Comparison of ENCODE assay signal across 13 mouse cellular contexts in the genomic region with DNA sequence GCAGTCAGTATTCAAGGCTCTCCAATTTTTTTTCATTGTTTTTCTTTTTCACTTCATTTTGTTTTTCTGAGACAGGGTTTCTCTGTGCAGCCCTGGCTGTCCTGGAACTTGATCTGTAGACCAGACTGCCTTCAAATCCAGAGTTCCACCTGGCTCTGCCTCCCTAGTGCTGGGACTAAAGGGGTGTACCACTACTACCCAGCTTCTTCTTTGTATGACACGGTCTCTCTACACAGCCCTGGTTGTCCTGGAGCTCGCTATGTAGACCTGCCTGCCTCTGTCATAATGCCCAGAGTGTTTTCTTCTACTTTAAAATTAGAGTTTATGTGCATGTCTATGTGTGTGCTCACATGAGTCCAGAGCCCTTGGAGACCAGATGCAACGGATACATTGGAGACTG. TPM values are rescaled to one million over a fixed set of nuclear protein-coding genes. Genes with fewer than 3 reads are reported as not detected.
DNase-seq lines count a peak whose midpoint lies in the region; ATAC-seq and TF ChIP-seq lines count a peak whose summit lies in the region.
"Had no signal": no experiment of that assay in that cellular context is flagged by ENCODE, and none has a peak within 500 bp of the region (broad histone marks: within the 10 kb centered on the region; RNA-seq: fewer than 3 reads in every experiment).

No protein-coding gene starts in this region.

- no peak overlapping the region for H3K4me2 ChIP-seq in hindbrain, embryonic 16.5 days (ENCODE audit: low read length)
- H3K4me2 ChIP-seq in liver, postnatal 0 days (ENCODE audit: low read depth, low read length) = no peak overlapping the region
- H3K4me2 ChIP-seq: hindbrain, embryonic 14.5 days; limb, embryonic 12.5 days; midbrain, embryonic 15.5 days; neural tube, embryonic 15.5 days had no signal

- H3K4me3 ChIP-seq in hindbrain, embryonic 10.5 days = no peak overlapping the region
- no peak overlapping the region for H3K4me3 ChIP-seq in hindbrain, embryonic 16.5 days (ENCODE audit: low read length)
- peak overlapping the region; percentile 43 for H3K4me3 ChIP-seq in megakaryocyte, embryonic 14.5 days (replicated peaks)
- no peak overlapping the region for H3K4me3 ChIP-seq in liver, postnatal 0 days (ENCODE audit: low read depth, low read length)
- H3K4me3 ChIP-seq: limb, embryonic 12.5 days; midbrain, embryonic 15.5 days; neural tube, embryonic 15.5 days had no signal

- no peak for TF ChIP-seq CTCF in liver, postnatal 0 days (IDR thresholded peaks at IDR 0.05; ENCODE audit: low read depth)

- peaks cover 42% of the 10 kb centered on the region for H3K4me1 ChIP-seq in hindbrain, embryonic 10.5 days (replicated peaks)
- peaks cover 7% of the 10 kb centered on the region; the same call in 1 of the 2 replicates for H3K4me1 ChIP-seq in hindbrain, embryonic 16.5 days (ENCODE audit: control insufficient read depth, insufficient read depth, low read depth, low read length)
- H3K4me1 ChIP-seq in megakaryocyte, embryonic 14.5 days = peaks cover 50% of the 10 kb centered on the region
- H3K4me1 ChIP-seq in liver, postnatal 0 days (ENCODE audit: insufficient read depth) = peaks cover 39% of the 10 kb centered on the region

- no peak for TF ChIP-seq EP300 in liver, postnatal 0 days (IDR thresholded peaks at IDR 0.05; ENCODE audit: low read depth)

- H3K9me3 ChIP-seq in hindbrain, embryonic 10.5 days = no peaks in the 10 kb centered on the region
- H3K9me3 ChIP-seq in hindbrain, embryonic 16.5 days (ENCODE audit: control insufficient read depth, low read length) = no peaks in the 10 kb centered on the region
- no peaks in the 10 kb centered on the region for H3K9me3 ChIP-seq in megakaryocyte, embryonic 14.5 days
- H3K9me3 ChIP-seq in liver, postnatal 0 days (ENCODE audit: low read length) = no peaks in the 10 kb centered on the region
- H3K9me3 ChIP-seq: limb, embryonic 12.5 days; midbrain, embryonic 15.5 days; neural tube, embryonic 15.5 days had no signal

- no peaks in the 10 kb centered on the region; the same call in 1 of the 2 replicates for H3K27me3 ChIP-seq in hindbrain, embryonic 10.5 days (ENCODE audit: insufficient read depth, poor library complexity, severe bottlenecking)
- no peaks in the 10 kb centered on the region for H3K27me3 ChIP-seq in hindbrain, embryonic 16.5 days (replicated peaks; ENCODE audit: control insufficient read depth, insufficient read depth, low read length)
- H3K27me3 ChIP-seq in megakaryocyte, embryonic 14.5 days (replicated peaks) = no peaks in the 10 kb centered on the region
- no peaks in the 10 kb centered on the region for H3K27me3 ChIP-seq in liver, postnatal 0 days (ENCODE audit: insufficient read depth, low read length)
- H3K27me3 ChIP-seq: limb, embryonic 12.5 days; midbrain, embryonic 15.5 days; neural tube, embryonic 15.5 days had no signal

- no peak for ATAC-seq in hindbrain, embryonic 16.5 days
- no peak for ATAC-seq in megakaryocyte, adult 5-6 weeks (ENCODE audit: poor library complexity, severe bottlenecking)
- peak; percentile 1 for ATAC-seq in inflammation-experienced regulatory T-cells, adult 6 months
- 0 out of 2 replicates have a peak, but pooled peaks have one; percentile 9 for ATAC-seq in liver, postnatal 0 days
- ATAC-seq: midbrain, embryonic 15.5 days had no signal

- H3K9ac ChIP-seq in hindbrain, embryonic 16.5 days (ENCODE audit: low read depth, low read length) = no peak overlapping the region
- no peak overlapping the region for H3K9ac ChIP-seq in liver, postnatal 0 days (replicated peaks)
- H3K9ac ChIP-seq: hindbrain, embryonic 14.5 days; limb, embryonic 12.5 days; midbrain, embryonic 15.5 days; neural tube, embryonic 15.5 days had no signal

- no peaks in the 10 kb centered on the region for H3K36me3 ChIP-seq in hindbrain, embryonic 10.5 days
- no peaks in the 10 kb centered on the region for H3K36me3 ChIP-seq in hindbrain, embryonic 16.5 days (ENCODE audit: control insufficient read depth, insufficient read depth, low read length)
- H3K36me3 ChIP-seq in megakaryocyte, embryonic 14.5 days (replicated peaks; ENCODE audit: low read length) = no peaks in the 10 kb centered on the region
- H3K36me3 ChIP-seq in liver, postnatal 0 days (replicated peaks; ENCODE audit: insufficient read depth, low read length) = no peaks in the 10 kb centered on the region
- H3K36me3 ChIP-seq: limb, embryonic 12.5 days; midbrain, embryonic 15.5 days; neural tube, embryonic 15.5 days had no signal

- WGBS in hindbrain, embryonic 10.5 days = 83% methylated on average over 3 of the region's 3 CpGs
- WGBS in hindbrain, embryonic 16.5 days = 74% methylated on average over 3 of the region's 3 CpGs
- WGBS in liver, postnatal 0 days (ENCODE audit: insufficient replicate concordance) = 50% methylated on average over 3 of the region's 3 CpGs

- H3K27ac ChIP-seq in hindbrain, embryonic 10.5 days = peak overlapping the region; percentile 40; the same call in 1 of the 2 replicates
- no peak overlapping the region for H3K27ac ChIP-seq in hindbrain, embryonic 16.5 days (ENCODE audit: low read depth, low read length)
- H3K27ac ChIP-seq in liver, postnatal 0 days (ENCODE audit: low read depth) = peak overlapping the region; percentile 64
- H3K27ac ChIP-seq: hindbrain, embryonic 14.5 days; midbrain, embryonic 15.5 days; neural tube, embryonic 15.5 days had no signal

- DNase-seq in hindbrain, embryonic 10.5 days (ENCODE audit: low spot score) = no peak
- no peak for DNase-seq in liver, postnatal 0 days
- no peak for DNase-seq in neural tube, embryonic 10.5 days (ENCODE audit: extremely low spot score, low spot score)
- DNase-seq: cerebellum, postnatal 36 days; layer of hippocampus, adult 9-11 months had no signal

RNA-seq across cellular contexts. Expression of a gene that starts 27.3 kb away (rescaled TPM):
- 3.0 TPM in 2 replicates for polyA plus RNA-seq in hindbrain, embryonic 10.5 days (2016; fragmentation: Nextera tagmentation; extraction: Ambion mirVana)
- polyA plus RNA-seq in hindbrain, embryonic 16.5 days (2015; fragmentation: Nextera tagmentation; extraction: Ambion mirVana) = 0.92 and 1.0 TPM in 2 replicates
- polyA plus RNA-seq in megakaryocyte, embryonic 14.5 days (2012; ENCODE audit: insufficient read depth, low replicate concordance) = 1.8 and 3.0 TPM in 2 replicates
- 40.4 and 52.3 TPM in 2 replicates for total RNA-seq in megakaryocyte, adult 5-6 weeks (2015)
- 50.9 and 62.5 TPM in 2 replicates for total RNA-seq in megakaryocyte, adult 5-6 weeks (2017)
- 10 to 100 TPM in 1 of 3 experiments, 1 to 10 TPM in 2; 8.6 to 11.1 (median 8.6) TPM for polyA plus RNA-seq in inflammation-experienced regulatory T-cells, adult 6 months (2017; shearing (Covaris generic))
- 2.1 and 2.4 TPM in 2 replicates for polyA plus RNA-seq in liver, postnatal 0 days (2015; fragmentation: Nextera tagmentation; extraction: Ambion mirVana)

Comparison
In these comparisons a context has a peak if more than half of its experiments do, and no peak if none do; other contexts are left out.
1. ATAC-seq: peak in inflammation-experienced regulatory T-cells, adult 6 months (single experiment) and liver, postnatal 0 days (single experiment); none in hindbrain, embryonic 16.5 days (single experiment) and megakaryocyte, adult 5-6 weeks (single experiment).